Mouse (Mus musculus): ENCODE measurements at regions not wholly inside any gene's neighbourhood (a gene's known extent, or its start where the extent isn't known, plus 50 kb on each side); places are given as distances from the start of the nearest gene placed in this dataset.

DNA sequence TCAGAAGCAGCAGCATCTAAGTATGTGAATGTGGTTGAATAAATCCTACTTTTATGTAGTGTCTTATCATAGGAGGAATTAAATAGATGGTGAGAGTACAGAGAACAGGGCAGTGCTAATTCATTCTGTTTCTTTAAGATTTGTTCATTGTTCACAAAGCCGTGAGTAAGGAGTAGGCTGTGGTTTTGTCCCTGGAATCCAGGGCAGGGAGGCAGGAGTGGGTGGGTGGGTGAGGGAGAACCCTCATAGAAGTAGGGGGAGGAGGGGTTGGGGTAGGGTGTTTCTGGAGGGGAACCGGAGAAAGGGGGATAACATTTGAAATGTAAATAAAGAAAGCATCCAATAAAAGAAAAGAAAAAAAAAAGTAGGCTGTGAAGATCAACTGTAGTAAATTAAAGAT, 126.2 kb upstream of the Mdga2 start:
- no peak overlapping the region for H3K4me2 ChIP-seq (replicated peaks; ENCODE audit: low read depth, low read length)
- H3K36me3 ChIP-seq (ENCODE audit: insufficient read depth, low read length) = no peaks in the 10 kb centered on the region
- no peaks in the 10 kb centered on the region for H3K27me3 ChIP-seq (replicated peaks; ENCODE audit: insufficient read depth, low read length)
- no peak for TF ChIP-seq CTCF (IDR thresholded peaks at IDR 0.05)
- no peak for TF ChIP-seq EP300 (IDR thresholded peaks at IDR 0.05)
- no peaks in the 10 kb centered on the region for H3K9me3 ChIP-seq (ENCODE audit: low read length)
- ATAC-seq (no peak), DNase-seq (ENCODE audit: low spot score) (no peak)
- no peak overlapping the region for H3K9ac ChIP-seq (replicated peaks; ENCODE audit: low read depth)
- 10% methylated on average over 2 of the region's 2 CpGs for WGBS
- no peaks in the 10 kb centered on the region for H3K4me1 ChIP-seq (ENCODE audit: insufficient read depth, low read depth, low read length)
- H3K4me3 ChIP-seq (ENCODE audit: low read depth, low read length) = no peak overlapping the region
- H3K27ac ChIP-seq (ENCODE audit: low read length) = no peak overlapping the region

DNA sequence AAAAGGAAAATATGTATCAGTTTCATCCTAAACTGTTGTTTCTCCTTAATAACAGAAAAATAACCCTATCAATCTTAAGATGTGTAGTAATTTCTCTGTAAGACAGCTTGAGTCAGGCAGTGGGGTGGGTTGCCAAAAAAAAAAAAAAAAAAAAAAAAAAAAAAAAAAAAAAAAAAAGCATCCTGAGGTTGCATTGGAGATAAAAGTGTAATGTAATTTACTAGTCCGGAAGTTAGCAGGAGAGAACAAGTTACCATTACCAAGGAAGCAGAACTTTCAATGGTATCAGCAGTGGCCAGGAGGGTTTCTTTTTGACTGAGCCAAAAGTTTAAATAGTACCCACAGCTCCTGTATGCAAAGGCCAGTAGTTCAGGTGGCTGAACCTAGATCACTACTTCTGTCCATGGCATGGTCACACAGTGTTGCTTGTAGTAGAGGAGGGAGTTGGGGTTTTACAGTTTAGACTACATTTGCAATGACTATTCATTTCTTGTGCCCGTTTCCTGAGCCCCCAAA, 110.2 kb upstream of the Mdga2 start:
- Histone ChIP-seq H3K9ac (replicated peaks; ENCODE audit: low read depth) (no peak overlapping the region), H3K27me3 (replicated peaks; ENCODE audit: insufficient read depth, low read length) (no peaks in the 10 kb centered on the region), H3K4me3 (ENCODE audit: low read depth, low read length) (no peak overlapping the region), H3K27ac (ENCODE audit: low read length) (no peak overlapping the region), H3K4me1 (ENCODE audit: insufficient read depth, low read depth, low read length) (no peaks in the 10 kb centered on the region), H3K9me3 (ENCODE audit: low read length) (no peaks in the 10 kb centered on the region), H3K4me2 (replicated peaks; ENCODE audit: low read depth, low read length) (no peak overlapping the region), H3K36me3 (ENCODE audit: insufficient read depth, low read length) (no peaks in the 10 kb centered on the region)
- 72% methylated on average over 2 of the region's 2 CpGs for WGBS
- DNase-seq (ENCODE audit: low spot score) (no peak), ATAC-seq (no peak)
- TF ChIP-seq EP300 (IDR thresholded peaks at IDR 0.05) (no peak), CTCF (IDR thresholded peaks at IDR 0.05) (no peak)

DNA sequence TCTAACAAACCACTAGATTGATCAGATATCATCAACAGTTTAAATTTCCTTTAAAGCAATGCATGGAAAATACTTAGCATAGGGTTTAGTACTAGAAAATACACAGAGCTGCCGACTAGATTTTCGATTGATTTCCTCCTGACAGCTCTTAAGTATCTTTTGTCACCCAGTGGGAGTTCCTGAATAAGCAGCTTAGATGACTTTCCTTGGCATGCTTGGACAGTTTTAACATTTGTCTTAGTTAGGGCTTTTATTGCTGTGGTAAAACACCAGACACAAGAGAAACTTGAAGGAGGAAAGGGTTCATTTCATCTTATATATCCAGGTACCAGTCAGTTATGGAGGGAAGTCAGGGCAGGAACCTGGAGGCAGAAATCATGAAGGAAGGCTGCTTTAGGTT, 104.0 kb upstream of the Mdga2 start:
- no peaks in the 10 kb centered on the region for H3K9me3 ChIP-seq (ENCODE audit: low read length)
- DNase-seq (ENCODE audit: low spot score) (no peak), ATAC-seq (no peak)
- no peaks in the 10 kb centered on the region for H3K36me3 ChIP-seq (ENCODE audit: insufficient read depth, low read length)
- TF ChIP-seq CTCF (IDR thresholded peaks at IDR 0.05) (no peak), EP300 (IDR thresholded peaks at IDR 0.05) (no peak)
- no peaks in the 10 kb centered on the region for H3K27me3 ChIP-seq (replicated peaks; ENCODE audit: insufficient read depth, low read length)
- H3K27ac ChIP-seq (ENCODE audit: low read length) = no peak overlapping the region
- WGBS = 56% methylated on average over 2 of the region's 2 CpGs
- no peak overlapping the region for H3K4me3 ChIP-seq (ENCODE audit: low read depth, low read length)
- H3K9ac ChIP-seq (replicated peaks; ENCODE audit: low read depth) = no peak overlapping the region
- no peak overlapping the region for H3K4me2 ChIP-seq (replicated peaks; ENCODE audit: low read depth, low read length)
- H3K4me1 ChIP-seq (ENCODE audit: insufficient read depth, low read depth, low read length) = no peaks in the 10 kb centered on the region

DNA sequence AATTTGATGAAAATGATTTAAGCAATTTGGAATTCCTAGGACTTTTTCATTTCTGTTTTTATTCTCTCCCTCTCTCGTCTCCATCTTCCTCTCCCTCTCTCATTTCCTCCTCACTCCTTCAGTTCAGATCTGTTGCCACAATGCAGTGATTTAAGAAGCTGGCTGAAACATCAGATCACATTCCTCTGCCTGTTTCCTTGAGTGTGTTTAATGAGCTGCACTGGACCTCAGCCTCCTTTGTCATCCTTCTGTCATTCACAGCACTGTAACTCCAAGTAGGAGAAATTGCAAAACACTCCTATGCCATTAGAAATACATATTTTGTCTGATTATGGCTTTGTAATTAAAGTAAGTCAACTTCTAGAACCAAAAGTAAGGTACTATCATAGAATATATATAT, 103.5 kb upstream of the Mdga2 start:
- H3K4me2 ChIP-seq (replicated peaks; ENCODE audit: low read depth, low read length) = no peak overlapping the region
- DNase-seq (ENCODE audit: low spot score) = no peak
- no peak overlapping the region for H3K9ac ChIP-seq (replicated peaks; ENCODE audit: low read depth)
- H3K4me3 ChIP-seq (ENCODE audit: low read depth, low read length) = no peak overlapping the region
- TF ChIP-seq EP300 (IDR thresholded peaks at IDR 0.05) (no peak), CTCF (IDR thresholded peaks at IDR 0.05) (no peak)
- no peaks in the 10 kb centered on the region for H3K4me1 ChIP-seq (ENCODE audit: insufficient read depth, low read depth, low read length)
- WGBS = 29% methylated on average over 1 of the region's 1 CpGs
- H3K27ac ChIP-seq (ENCODE audit: low read length) = no peak overlapping the region
- no peaks in the 10 kb centered on the region for H3K36me3 ChIP-seq (ENCODE audit: insufficient read depth, low read length)
- no peaks in the 10 kb centered on the region for H3K9me3 ChIP-seq (ENCODE audit: low read length)
- no peaks in the 10 kb centered on the region for H3K27me3 ChIP-seq (replicated peaks; ENCODE audit: insufficient read depth, low read length)
- no peak for ATAC-seq

DNA sequence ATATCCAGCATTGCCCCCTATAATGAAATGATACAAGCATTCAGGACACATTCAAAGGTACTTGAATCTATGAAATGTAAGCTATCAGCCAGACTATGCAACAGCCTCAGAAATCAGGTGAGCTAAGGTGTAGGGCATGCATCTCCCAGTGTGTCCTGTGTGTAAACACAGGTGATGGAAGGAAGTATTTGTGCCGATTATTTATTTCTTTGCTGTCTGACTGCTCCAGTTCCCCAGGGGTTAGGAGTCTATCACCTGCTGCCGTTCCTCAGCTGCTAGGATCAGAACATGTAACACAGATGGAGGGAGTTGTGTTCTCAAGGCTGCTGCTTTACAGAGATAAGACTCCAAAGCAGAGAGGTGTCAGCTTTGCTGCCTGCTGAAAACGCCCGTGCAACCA, 103.0 kb upstream of the Mdga2 start:
- no peak for ATAC-seq
- Histone ChIP-seq H3K9ac (replicated peaks; ENCODE audit: low read depth) (no peak overlapping the region), H3K36me3 (ENCODE audit: insufficient read depth, low read length) (no peaks in the 10 kb centered on the region), H3K27ac (ENCODE audit: low read length) (no peak overlapping the region), H3K4me1 (ENCODE audit: insufficient read depth, low read depth, low read length) (no peaks in the 10 kb centered on the region), H3K4me2 (replicated peaks; ENCODE audit: low read depth, low read length) (no peak overlapping the region), H3K27me3 (replicated peaks; ENCODE audit: insufficient read depth, low read length) (no peaks in the 10 kb centered on the region), H3K9me3 (ENCODE audit: low read length) (no peaks in the 10 kb centered on the region), H3K4me3 (ENCODE audit: low read depth, low read length) (no peak overlapping the region)
- WGBS = 53% methylated on average over 4 of the region's 4 CpGs
- TF ChIP-seq EP300 (IDR thresholded peaks at IDR 0.05) (no peak), CTCF (IDR thresholded peaks at IDR 0.05) (no peak)
- no peak for DNase-seq (ENCODE audit: low spot score)

DNA sequence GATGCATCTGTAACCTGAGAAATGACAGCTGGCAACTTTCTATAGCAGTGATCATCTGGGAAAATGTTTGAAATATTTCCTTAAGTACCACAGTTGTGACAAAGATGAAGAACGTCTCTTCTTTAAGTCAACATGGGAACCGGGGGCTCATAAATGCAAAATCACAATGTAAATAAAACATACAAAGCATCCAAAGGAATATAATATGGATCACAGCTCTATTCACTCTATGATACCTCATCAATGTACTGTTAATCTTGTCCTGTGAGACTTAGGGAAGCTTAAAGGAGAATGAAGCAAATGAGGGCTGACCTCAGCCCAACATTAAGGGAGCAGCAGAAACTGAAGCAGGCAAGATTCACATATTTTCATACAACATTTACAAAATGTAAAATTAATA, 96.3 kb upstream of the Mdga2 start:
- no peak for DNase-seq (ENCODE audit: low spot score)
- H3K27ac ChIP-seq (ENCODE audit: low read length) = no peak overlapping the region
- 35% methylated on average over 2 of the region's 2 CpGs for WGBS
- H3K9me3 ChIP-seq (ENCODE audit: low read length) = no peaks in the 10 kb centered on the region
- no peak overlapping the region for H3K9ac ChIP-seq (replicated peaks; ENCODE audit: low read depth)
- no peaks in the 10 kb centered on the region for H3K27me3 ChIP-seq (replicated peaks; ENCODE audit: insufficient read depth, low read length)
- H3K36me3 ChIP-seq (ENCODE audit: insufficient read depth, low read length) = no peaks in the 10 kb centered on the region
- no peak for TF ChIP-seq EP300 (IDR thresholded peaks at IDR 0.05)
- no peak for TF ChIP-seq CTCF (IDR thresholded peaks at IDR 0.05)
- ATAC-seq = no peak
- no peaks in the 10 kb centered on the region for H3K4me1 ChIP-seq (ENCODE audit: insufficient read depth, low read depth, low read length)
- H3K4me3 ChIP-seq (ENCODE audit: low read depth, low read length) = no peak overlapping the region
- H3K4me2 ChIP-seq (replicated peaks; ENCODE audit: low read depth, low read length) = no peak overlapping the region

DNA sequence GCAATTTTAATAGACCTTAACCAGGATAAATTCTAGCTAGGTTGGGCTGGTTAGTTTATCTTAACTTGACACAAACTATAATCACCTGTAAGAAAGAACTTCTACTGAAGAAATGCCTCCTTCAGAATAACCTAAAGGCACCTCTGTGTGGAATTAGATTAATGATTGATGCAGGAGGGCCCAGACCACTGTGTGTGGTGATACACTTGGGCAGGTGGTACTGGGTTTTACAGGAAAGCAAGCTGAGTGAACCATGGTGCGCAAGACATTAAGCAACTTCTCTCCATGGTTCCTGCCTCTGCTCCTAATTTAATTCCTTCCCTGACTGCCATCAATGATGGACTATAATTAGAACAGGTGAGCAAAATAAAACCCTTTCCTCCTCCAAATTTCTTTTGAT, 77.9 kb upstream of the Mdga2 start:
- Histone ChIP-seq H3K9ac (replicated peaks; ENCODE audit: low read depth) (no peak overlapping the region), H3K9me3 (ENCODE audit: low read length) (no peaks in the 10 kb centered on the region), H3K27ac (ENCODE audit: low read length) (no peak overlapping the region), H3K4me1 (ENCODE audit: insufficient read depth, low read depth, low read length) (no peaks in the 10 kb centered on the region), H3K36me3 (ENCODE audit: insufficient read depth, low read length) (no peaks in the 10 kb centered on the region), H3K4me2 (replicated peaks; ENCODE audit: low read depth, low read length) (no peak overlapping the region), H3K4me3 (ENCODE audit: low read depth, low read length) (no peak overlapping the region), H3K27me3 (replicated peaks; ENCODE audit: insufficient read depth, low read length) (no peaks in the 10 kb centered on the region)
- DNase-seq (ENCODE audit: low spot score) (no peak), ATAC-seq (no peak)
- WGBS = 93% methylated on average over 1 of the region's 1 CpGs
- no peak for TF ChIP-seq EP300 (IDR thresholded peaks at IDR 0.05)
- TF ChIP-seq CTCF (IDR thresholded peaks at IDR 0.05) = no peak
